Mouse (Mus musculus) midbrain, embryonic 12.5 days (tissue): ENCODE data around the gene Cdc25b. TPM values are rescaled to one million over a fixed set of nuclear protein-coding genes. Genes with fewer than 3 reads are reported as not detected.
"Not testable (repeated sequence)": the region's sequence is repeated elsewhere in the genome, so short reads cannot be mapped to it uniquely, and the experiment has no call there.

Experiments used
- ATAC-seq: fragments of 200-750 bp; cut with Nextera tagmentation; 2 replicates; pipeline ENCODE4 v1.8.0; 2017; ENCODE audit warnings: low read depth, moderate TSS enrichment, moderate library complexity; ENCODE audit not compliant: low FRiP score
- H3K27ac ChIP-seq: fragments of 300-500 bp; sonication (generic); replicated peaks from 2 replicates; pipeline ENCODE4 v1.5.1; 2016; ENCODE audit warnings: mild to moderate bottlenecking
- H3K27me3 ChIP-seq: fragments of 300-500 bp; sonication (generic); 2 replicates; pipeline ENCODE4 v1.6.1; 2016; ENCODE audit warnings: mild to moderate bottlenecking
- H3K36me3 ChIP-seq: fragments of 300-500 bp; sonication (generic); 2 replicates; pipeline ENCODE4 v1.6.1; 2016
- H3K4me1 ChIP-seq: fragments of 300-500 bp; sonication (generic); 2 replicates; pipeline ENCODE4 v1.6.1; 2016
- H3K4me2 ChIP-seq: fragments of 300-500 bp; sonication (generic); replicated peaks from 2 replicates; pipeline ENCODE4 v1.6.1; 2016; ENCODE audit warnings: mild to moderate bottlenecking, moderate library complexity
- H3K4me3 ChIP-seq: fragments of 300-500 bp; sonication (generic); 2 replicates; pipeline ENCODE4 v1.5.1; 2016; ENCODE audit warnings: mild to moderate bottlenecking
- H3K9ac ChIP-seq: fragments of 300-500 bp; sonication (generic); replicated peaks from 2 replicates; pipeline ENCODE4 v1.6.1; 2016; ENCODE audit warnings: mild to moderate bottlenecking, moderate library complexity
- H3K9me3 ChIP-seq: fragments of 300-500 bp; sonication (generic); 2 replicates; pipeline ENCODE4 v1.6.1; 2016; ENCODE audit warnings: mild to moderate bottlenecking
- WGBS: fragments of 180-500 bp; shearing (Covaris S2); methylation state at CpG from one replicate; pipeline ENCODE4 v1.1.7; 2016; 5-methylcytosine and 5-hydroxymethylcytosine counted together
- polyA plus RNA-seq: library from polyadenylated mRNA; unstranded; fragments of >200 nt; fragmentation: Nextera tagmentation; extraction: Ambion mirVana; gene quantifications from 2 replicates; pipeline ENCODE4 v1.2.1, GENCODE M21; 2016

Gene Cdc25b
- polyA plus RNA-seq, 1 experiment from 2014 or later, result 111 TPM

DNA sequence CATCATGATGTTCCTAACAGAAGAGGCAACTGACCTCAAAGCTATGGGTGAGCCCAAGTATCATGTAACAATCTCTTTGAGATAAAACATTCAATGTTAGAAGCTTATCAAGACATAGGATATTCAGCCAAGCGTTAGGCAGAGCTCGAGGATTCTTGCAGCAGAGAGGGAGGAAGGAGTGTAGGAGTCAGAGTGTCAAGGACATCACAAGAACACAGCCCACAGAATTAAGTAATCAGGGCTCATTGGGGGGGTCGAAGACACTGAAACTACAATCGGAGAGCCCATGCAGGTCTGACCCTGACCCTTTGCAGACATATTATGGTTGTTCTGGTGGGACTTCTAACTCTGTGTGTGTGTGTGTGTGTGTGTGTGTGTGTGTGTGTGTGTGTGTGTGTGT is 33.3 kb downstream of the Cdc25b start:
- Histone ChIP-seq H3K27me3 (no peaks in the 10 kb centered on the region), H3K36me3 (no peaks in the 10 kb centered on the region), H3K9me3 (no peaks in the 10 kb centered on the region), H3K4me2 (no peak overlapping the region), H3K4me3 (no peak overlapping the region), H3K4me1 (no peaks in the 10 kb centered on the region), H3K9ac (no peak overlapping the region), H3K27ac (no peak overlapping the region)
- ATAC-seq, result no peak
- WGBS, result 84% methylated on average over 4 of the region's 4 CpGs

DNA sequence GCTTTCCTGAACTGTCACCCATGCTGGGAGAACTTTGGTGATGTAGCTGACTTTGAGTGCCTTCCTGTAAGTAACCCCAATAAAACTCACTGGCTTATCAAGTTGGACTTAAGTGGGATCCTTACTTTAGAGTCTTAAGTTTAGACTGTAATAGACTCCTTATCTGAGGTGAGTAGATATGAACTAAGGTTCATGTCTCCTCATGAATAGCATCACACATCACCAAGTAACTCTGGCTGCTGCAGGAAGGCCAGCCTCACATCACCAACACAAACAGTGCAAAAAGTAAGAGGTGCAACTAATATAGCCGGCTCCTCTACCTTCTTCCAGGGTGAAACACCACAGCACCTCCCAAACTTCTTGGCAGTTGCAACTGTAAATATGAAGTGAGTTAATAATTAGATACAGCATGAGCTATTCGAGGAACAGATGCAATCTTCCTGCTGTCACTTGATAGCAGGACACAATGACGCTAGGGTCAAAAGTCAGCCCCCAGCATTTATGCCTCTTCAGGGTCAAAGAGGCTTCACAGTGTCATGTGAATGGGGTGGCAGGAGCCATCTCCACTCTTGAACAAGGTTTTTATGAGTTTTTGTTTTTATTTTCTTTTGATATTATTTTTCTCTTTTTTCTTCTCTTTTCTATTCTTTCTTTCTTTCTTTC is 35.2 kb downstream of the Cdc25b start:
- Histone ChIP-seq H3K4me2 (no peak overlapping the region), H3K9me3 (no peaks in the 10 kb centered on the region), H3K27me3 (no peaks in the 10 kb centered on the region), H3K36me3 (no peaks in the 10 kb centered on the region), H3K4me3 (no peak overlapping the region), H3K27ac (no peak overlapping the region), H3K4me1 (no peaks in the 10 kb centered on the region), H3K9ac (no peak overlapping the region)
- ATAC-seq, result no peak
- 79% methylated on average over 3 of the region's 3 CpGs for WGBS

- Histone ChIP-seq H3K36me3 (no peaks in the 10 kb centered on the region), H3K9ac (no peak overlapping the region), H3K4me1 (no peaks in the 10 kb centered on the region), H3K27me3 (no peaks in the 10 kb centered on the region), H3K27ac (no peak overlapping the region), H3K4me3 (no peak overlapping the region), H3K4me2 (no peak overlapping the region), H3K9me3 (no peaks in the 10 kb centered on the region)
- WGBS, result 65% methylated on average over 5 of the region's 5 CpGs
- ATAC-seq, result no peak
Observed at GRCm38 (mm10) chr2:131222562-131222961, 35.8 kb downstream of the Cdc25b start.

- Histone ChIP-seq H3K36me3 (no peaks in the 10 kb centered on the region), H3K4me3 (no peak overlapping the region), H3K27ac (no peak overlapping the region), H3K27me3 (no peaks in the 10 kb centered on the region), H3K9me3 (no peaks in the 10 kb centered on the region), H3K4me2 (no peak overlapping the region), H3K9ac (no peak overlapping the region), H3K4me1 (no peaks in the 10 kb centered on the region)
- no peak for ATAC-seq
- WGBS, result 59% methylated on average over 1 of the region's 1 CpGs
Observed at GRCm38 (mm10) chr2:131223569-131223968, 36.8 kb downstream of the Cdc25b start.

DNA sequence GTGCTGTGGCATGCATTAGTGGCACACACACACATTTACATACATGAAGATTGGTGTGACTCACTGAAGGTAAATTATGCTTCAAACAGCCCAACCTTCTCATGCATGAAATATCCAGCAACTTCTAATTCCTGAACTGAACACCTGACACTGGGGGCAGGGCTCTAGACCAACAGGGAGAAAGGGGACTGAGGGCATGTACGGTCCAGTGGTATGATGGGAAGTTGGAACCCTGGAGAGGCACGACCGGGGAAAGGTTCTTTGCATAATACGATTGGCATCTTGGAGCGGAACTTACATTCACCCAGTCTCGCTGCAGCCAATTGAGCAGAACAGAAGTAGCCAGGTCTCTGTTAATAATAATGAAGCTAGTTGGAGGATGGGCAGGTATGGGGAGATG is 38.4 kb downstream of the Cdc25b start:
- no peak overlapping the region for H3K9ac ChIP-seq
- 90% methylated on average over 6 of the region's 6 CpGs for WGBS

GRCm38 (mm10) chr2:131226669-131227068 is 39.9 kb downstream of the Cdc25b start:
- not testable (repeated sequence) for H3K36me3 ChIP-seq, H3K9me3 ChIP-seq, H3K4me3 ChIP-seq, H3K4me2 ChIP-seq, H3K27me3 ChIP-seq, H3K27ac ChIP-seq, ATAC-seq, H3K4me1 ChIP-seq, H3K9ac ChIP-seq
- 80% methylated on average over 2 of the region's 2 CpGs for WGBS

More for the DNA sequence above, 38.4 kb downstream of the Cdc25b start:
- Histone ChIP-seq H3K27ac (no peak overlapping the region), H3K9me3 (no peaks in the 10 kb centered on the region), H3K36me3 (no peaks in the 10 kb centered on the region), H3K4me3 (no peak overlapping the region), H3K4me2 (no peak overlapping the region), H3K4me1 (no peaks in the 10 kb centered on the region), H3K27me3 (no peaks in the 10 kb centered on the region)
- no peak for ATAC-seq

DNA sequence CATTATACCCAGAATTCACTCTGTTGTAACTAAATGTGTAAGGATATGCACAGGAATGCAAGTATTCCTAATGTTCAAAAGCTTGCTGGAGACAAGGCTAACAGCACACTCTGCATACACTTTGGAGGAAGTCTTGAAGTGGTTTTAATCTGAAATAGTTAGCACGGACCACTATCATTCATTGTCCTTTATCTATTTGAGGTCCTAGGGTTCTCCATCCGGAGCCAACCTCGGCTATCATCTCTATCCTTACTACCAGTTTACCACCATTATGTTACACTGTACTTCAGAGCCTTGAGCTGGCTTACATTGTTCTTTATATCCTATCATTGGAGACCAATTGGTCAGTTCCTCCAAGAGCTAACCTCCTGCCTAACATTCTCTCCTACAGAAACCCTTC is 40.5 kb downstream of the Cdc25b start:
- 92% methylated on average over 3 of the region's 3 CpGs for WGBS

GRCm38 (mm10) chr2:131232558-131232957 is 45.8 kb downstream of the Cdc25b start:
- Histone ChIP-seq H3K4me2 (no peak overlapping the region), H3K4me1 (peaks cover 19% of the 10 kb centered on the region), H3K9ac (no peak overlapping the region), H3K36me3 (no peaks in the 10 kb centered on the region), H3K27me3 (no peaks in the 10 kb centered on the region), H3K9me3 (no peaks in the 10 kb centered on the region), H3K4me3 (no peak overlapping the region), H3K27ac (no peak overlapping the region)
- WGBS, result 92% methylated on average over 2 of the region's 2 CpGs
- ATAC-seq, result no peak

More for the DNA sequence above, 40.5 kb downstream of the Cdc25b start:
- Histone ChIP-seq H3K9me3 (no peaks in the 10 kb centered on the region), H3K36me3 (no peaks in the 10 kb centered on the region), H3K4me2 (no peak overlapping the region), H3K9ac (no peak overlapping the region), H3K4me1 (no peaks in the 10 kb centered on the region), H3K27me3 (no peaks in the 10 kb centered on the region), H3K27ac (no peak overlapping the region), H3K4me3 (no peak overlapping the region)
- no peak for ATAC-seq

- 8% methylated on average over 29 of the region's 29 CpGs for WGBS
- H3K4me2 ChIP-seq, result peak within 1 kb of the TSS; percentile 84
- H3K36me3 ChIP-seq, result no peaks in the 10 kb centered on the region
- peak within 1 kb of the TSS; percentile 62 for H3K9ac ChIP-seq
- H3K27me3 ChIP-seq, result no peaks in the 10 kb centered on the region
- peaks cover 19% of the 10 kb centered on the region for H3K4me1 ChIP-seq
- H3K27ac ChIP-seq, result peak within 1 kb of the TSS; percentile 21; the same call in 1 of the 2 replicates
- peak within 1 kb of the TSS; percentile 55 for H3K4me3 ChIP-seq
- ATAC-seq, result peak; percentile 100
- H3K9me3 ChIP-seq, result no peaks in the 10 kb centered on the region
Observed at GRCm38 (mm10) chr2:131233307-131234126, 46.8 kb downstream of the Cdc25b start, which contains the start of gene Mavs. Gene Mavs (plus strand): TSS chr2:131234063.

- Histone ChIP-seq H3K36me3 (no peaks in the 10 kb centered on the region), H3K4me3 (peak overlapping the region; percentile 55), H3K9ac (peak overlapping the region; percentile 62), H3K4me2 (peak overlapping the region; percentile 84), H3K27ac (no peak overlapping the region), H3K4me1 (peaks cover 19% of the 10 kb centered on the region), H3K27me3 (no peaks in the 10 kb centered on the region), H3K9me3 (no peaks in the 10 kb centered on the region)
- 13% methylated on average over 28 of the region's 28 CpGs for WGBS
- peak; percentile 13; the same call in 1 of the 2 replicates for ATAC-seq
Observed at GRCm38 (mm10) chr2:131234127-131234650, 47.4 kb downstream of the Cdc25b start.

DNA sequence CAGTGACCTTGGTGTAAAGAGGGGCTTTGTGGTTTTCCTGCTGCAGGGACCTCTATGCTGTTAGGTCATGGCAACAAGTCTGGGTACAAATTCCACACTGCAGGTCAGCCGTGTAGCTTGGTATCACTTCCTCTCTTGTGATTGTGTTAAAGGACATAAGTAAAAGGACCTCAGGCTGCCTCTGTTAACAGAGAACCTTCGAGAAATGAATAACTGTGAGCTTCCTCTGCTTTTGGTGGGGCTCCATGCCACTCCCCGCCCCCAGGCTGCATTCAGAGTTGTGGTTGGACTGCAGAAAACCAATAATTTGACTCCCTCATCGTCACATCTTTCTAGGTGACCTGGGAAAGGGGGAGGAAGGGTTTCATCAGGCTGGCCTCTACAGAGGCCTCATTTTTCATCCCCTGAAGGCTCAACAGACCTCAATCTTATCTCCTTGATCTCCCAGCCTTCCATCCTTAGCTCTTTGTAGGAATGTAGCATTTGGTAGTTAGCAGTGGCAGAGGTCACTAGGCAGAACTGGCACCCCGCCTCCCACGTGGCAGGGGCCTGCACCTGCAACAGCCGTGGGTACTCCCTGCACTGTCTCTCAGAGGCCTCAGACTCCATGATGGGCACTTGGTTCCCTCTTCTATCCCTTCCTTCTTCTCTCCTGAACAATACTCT is 48.4 kb downstream of the Cdc25b start:
- no peak overlapping the region for H3K4me3 ChIP-seq

GRCm38 (mm10) chr2:131242180-131242579 is 55.4 kb downstream of the Cdc25b start:
- H3K9ac ChIP-seq, result no peak overlapping the region
- no peak overlapping the region for H3K4me3 ChIP-seq
- H3K27me3 ChIP-seq, result no peaks in the 10 kb centered on the region
- H3K36me3 ChIP-seq, result peaks cover 67% of the 10 kb centered on the region
- H3K27ac ChIP-seq, result no peak overlapping the region
- H3K4me1 ChIP-seq, result no peaks in the 10 kb centered on the region
- no peaks in the 10 kb centered on the region for H3K9me3 ChIP-seq
- H3K4me2 ChIP-seq, result no peak overlapping the region
- no peak for ATAC-seq

More for the DNA sequence above, 48.4 kb downstream of the Cdc25b start:
- WGBS, result 82% methylated on average over 7 of the region's 7 CpGs
- H3K27ac ChIP-seq, result no peak overlapping the region
- H3K9ac ChIP-seq, result peak overlapping the region; percentile 62
- H3K27me3 ChIP-seq, result no peaks in the 10 kb centered on the region
- H3K36me3 ChIP-seq, result 0 out of 2 replicates have a peak, but pooled peaks cover 6% of the 10 kb centered on the region
- peaks cover 19% of the 10 kb centered on the region for H3K4me1 ChIP-seq
- H3K4me2 ChIP-seq, result peak overlapping the region; percentile 84
- no peaks in the 10 kb centered on the region for H3K9me3 ChIP-seq
- ATAC-seq, result no peak
